Mouse (Mus musculus) adrenal gland (tissue): ENCODE results near the gene Dusp11.

ENCODE experiments used
- intact Hi-C: fragments of 180-260 bp; cut with DNase I; formaldehyde crosslinking; loops from one replicate; pipeline ENCODE4 v1.15.1; 2025

Dusp11 gene

DNA sequence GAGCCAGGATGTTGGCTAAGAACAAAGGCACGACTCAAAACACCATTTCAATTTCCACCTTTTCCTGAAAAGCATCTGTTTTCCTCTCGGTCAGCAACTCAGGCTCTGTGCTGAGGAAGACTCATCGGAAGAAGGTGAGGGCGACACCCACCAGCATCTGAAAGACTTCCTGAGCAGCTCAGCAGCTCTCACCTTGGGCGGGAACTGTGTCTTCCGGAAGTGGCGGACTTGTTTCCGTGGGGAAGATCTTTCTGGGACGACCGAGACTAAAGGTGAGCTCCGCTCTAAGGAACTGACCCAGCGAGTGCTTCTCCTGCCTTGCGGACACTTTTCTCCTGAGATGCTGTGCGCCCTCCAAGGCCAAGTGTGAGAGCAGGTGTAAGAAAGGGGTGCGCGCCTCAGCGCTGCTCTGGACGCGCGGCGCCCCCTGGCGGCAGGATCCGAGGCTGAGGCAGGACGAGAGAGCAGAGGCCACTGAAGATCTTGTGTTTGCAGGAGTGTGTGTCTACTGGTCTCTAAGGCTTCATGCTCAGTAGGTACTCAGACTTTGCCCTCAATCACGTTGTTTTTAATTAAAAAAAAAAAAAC, 66.3 kb downstream of the Dusp11 start:
- intact Hi-C loops, result loop anchor here (5.0 kb wide), 2 partner anchors 63 to 112 kb away; partner anchors contain the start of gene Nat8
